Mouse (Mus musculus) liver, embryonic 16.5 days (tissue): Measurements from ENCODE around the gene Stk40. TPM values are rescaled to one million over a fixed set of nuclear protein-coding genes. Genes with fewer than 3 reads are reported as not detected.

Experiments used
- ATAC-seq: fragments of 200-750 bp; cut with Nextera tagmentation; 2 replicates; pipeline ENCODE4 v1.8.0; 2017; ENCODE audit warnings: low read depth, mild to moderate bottlenecking, moderate number of reproducible peaks, moderate library complexity
- H3K27ac ChIP-seq: fragments of 300-500 bp; sonication (generic); 2 replicates; pipeline ENCODE4 v1.5.1; 2014; ENCODE audit warnings: mild to moderate bottlenecking, low read length
- H3K27me3 ChIP-seq: fragments of 300-500 bp; sonication (generic); 2 replicates; pipeline ENCODE4 v1.6.1; 2014; ENCODE audit warnings: low read depth, low read length, mixed read lengths; ENCODE audit not compliant: control insufficient read depth, insufficient read depth
- H3K36me3 ChIP-seq: fragments of 300-500 bp; sonication (generic); 2 replicates; pipeline ENCODE4 v1.6.1; 2014; ENCODE audit warnings: mild to moderate bottlenecking; ENCODE audit not compliant: control insufficient read depth, insufficient read depth
- H3K4me1 ChIP-seq: fragments of 300-500 bp; sonication (generic); 2 replicates; pipeline ENCODE4 v1.6.1; 2014; ENCODE audit warnings: low read depth, low read length, mixed read lengths; ENCODE audit not compliant: control insufficient read depth
- H3K4me2 ChIP-seq: fragments of 300-500 bp; sonication (generic); 2 replicates; pipeline ENCODE4 v1.6.1; 2014; ENCODE audit warnings: low read depth, low read length, mixed read lengths
- H3K4me3 ChIP-seq: fragments of 300-500 bp; sonication (generic); 2 replicates; pipeline ENCODE4 v1.5.1; 2014; ENCODE audit warnings: low read depth, mild to moderate bottlenecking, low read length
- H3K9ac ChIP-seq: fragments of 300-500 bp; sonication (generic); 2 replicates; pipeline ENCODE4 v1.6.1; 2014; ENCODE audit warnings: low read depth, low read length
- H3K9me3 ChIP-seq: fragments of 300-500 bp; sonication (generic); replicated peaks from 2 replicates; pipeline ENCODE4 v1.6.1; 2016; ENCODE audit warnings: low read length; ENCODE audit not compliant: control insufficient read depth
- WGBS: fragments of 180-500 bp; shearing (Covaris S2); extraction: QIAGEN DNeasy Blood & Tissue Kit; methylation state at CpG from one replicate; pipeline ENCODE4 v1.1.7; 2014; ENCODE audit not compliant: insufficient replicate concordance; 5-methylcytosine and 5-hydroxymethylcytosine counted together
- polyA plus RNA-seq: library from polyadenylated mRNA; unstranded; fragments of >200 nt; fragmentation: Nextera tagmentation; extraction: Ambion mirVana; gene quantifications from 2 replicates; pipeline ENCODE4 v1.2.1, GENCODE M21; 2015

Gene Stk40
- polyA plus RNA-seq, 1 experiment from 2014 or later: 12.9 TPM

DNA sequence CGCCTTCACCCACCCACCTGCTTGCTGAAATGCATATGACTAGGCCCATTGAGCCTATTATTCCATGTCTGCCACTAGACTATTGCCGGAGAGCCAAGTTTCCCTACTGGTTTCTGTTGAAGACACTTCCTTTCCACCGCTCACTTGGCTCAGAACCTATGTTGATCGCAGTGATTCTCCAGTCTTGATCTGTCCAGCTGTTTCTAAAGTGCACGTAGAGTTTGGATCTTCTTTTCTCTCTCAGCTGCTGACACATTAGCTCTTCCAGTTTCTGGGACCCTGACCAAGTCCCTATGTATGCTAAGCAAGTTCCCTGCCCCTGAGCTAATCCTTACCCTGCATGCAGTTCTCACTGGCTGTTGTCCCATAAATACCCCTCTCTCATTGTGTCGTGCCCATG, 25.9 kb upstream of the Stk40 start:
- Histone ChIP-seq H3K9me3 (no peaks in the 10 kb centered on the region), H3K4me1 (no peaks in the 10 kb centered on the region), H3K27me3 (no peaks in the 10 kb centered on the region), H3K9ac (no peak overlapping the region), H3K4me3 (no peak overlapping the region), H3K4me2 (no peak overlapping the region), H3K36me3 (no peaks in the 10 kb centered on the region), H3K27ac (no peak overlapping the region)
- 56% methylated on average over 6 of the region's 6 CpGs for WGBS
- ATAC-seq: no peak

DNA sequence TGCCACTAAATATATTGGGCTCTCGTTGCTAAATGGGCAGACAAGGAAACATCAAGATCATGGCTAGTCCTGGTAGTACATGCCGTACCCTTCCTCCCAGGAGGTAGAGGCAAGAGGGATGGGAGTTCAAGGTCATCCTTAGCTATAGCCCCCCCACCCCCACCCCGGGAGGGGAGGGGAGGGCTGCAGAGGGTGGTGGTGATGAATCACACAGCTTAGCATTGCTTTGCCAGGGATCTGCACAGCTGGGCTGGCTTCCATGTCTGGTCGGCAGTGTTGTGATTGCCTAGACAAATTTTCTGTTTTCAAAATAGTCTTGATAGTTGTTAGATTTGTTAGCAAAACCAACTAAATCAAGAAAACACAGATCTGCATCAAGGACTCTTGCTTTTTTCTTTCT, 24.5 kb upstream of the Stk40 start:
- no peak overlapping the region for H3K4me2 ChIP-seq
- WGBS: 55% methylated on average over 4 of the region's 4 CpGs
- no peak overlapping the region for H3K9ac ChIP-seq
- H3K4me3 ChIP-seq: no peak overlapping the region
- no peaks in the 10 kb centered on the region for H3K27me3 ChIP-seq
- H3K9me3 ChIP-seq: no peaks in the 10 kb centered on the region
- no peaks in the 10 kb centered on the region for H3K36me3 ChIP-seq
- no peak overlapping the region for H3K27ac ChIP-seq
- H3K4me1 ChIP-seq: no peaks in the 10 kb centered on the region
- ATAC-seq: no peak

DNA sequence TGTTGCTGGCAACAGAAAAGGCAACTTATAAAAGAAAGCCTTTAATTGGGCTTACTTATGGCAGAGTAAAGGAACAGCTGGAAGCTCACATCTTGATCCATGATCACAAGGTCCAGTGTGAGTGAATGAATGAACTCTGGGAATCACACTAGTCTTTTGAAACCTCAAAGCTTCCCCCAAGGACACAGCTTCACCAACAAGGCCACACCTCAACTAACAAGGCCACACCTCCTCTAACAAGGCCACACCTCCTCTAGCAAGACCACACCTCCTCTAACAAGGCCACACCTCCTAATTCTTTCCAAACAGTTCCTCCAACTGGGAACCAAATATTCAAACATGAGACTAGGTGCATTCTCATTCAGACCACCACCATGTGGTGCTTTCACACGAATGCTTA, 22.2 kb upstream of the Stk40 start:
- 75% methylated on average over 1 of the region's 1 CpGs for WGBS
- Histone ChIP-seq H3K36me3 (no peaks in the 10 kb centered on the region), H3K9ac (no peak overlapping the region), H3K4me1 (no peaks in the 10 kb centered on the region), H3K4me2 (no peak overlapping the region), H3K4me3 (no peak overlapping the region), H3K27me3 (no peaks in the 10 kb centered on the region), H3K27ac (no peak overlapping the region), H3K9me3 (no peaks in the 10 kb centered on the region)
- no peak for ATAC-seq

DNA sequence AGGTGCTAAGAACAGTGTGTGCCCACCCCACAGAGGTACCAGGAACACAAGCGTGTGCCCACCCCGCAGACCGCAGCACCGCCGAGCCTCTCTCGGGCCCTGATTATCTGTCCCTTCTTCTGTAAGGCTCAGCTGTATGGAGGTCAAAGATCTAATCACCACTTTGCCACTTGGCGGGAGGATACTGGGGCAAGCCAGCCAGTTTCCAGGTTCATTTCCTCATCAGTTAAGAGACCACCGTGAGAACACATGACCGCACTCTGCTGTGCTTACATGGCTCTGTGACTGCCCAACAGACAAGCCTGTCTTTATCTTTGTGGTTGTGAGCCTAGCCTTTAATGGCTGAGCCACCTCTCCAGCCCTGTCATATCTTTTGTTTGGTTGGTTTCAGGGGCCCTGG, 20.7 kb upstream of the Stk40 start:
- H3K4me1 ChIP-seq: no peaks in the 10 kb centered on the region
- H3K4me3 ChIP-seq: no peak overlapping the region
- no peak overlapping the region for H3K27ac ChIP-seq
- no peaks in the 10 kb centered on the region for H3K36me3 ChIP-seq
- 31% methylated on average over 9 of the region's 9 CpGs for WGBS
- H3K9ac ChIP-seq: no peak overlapping the region
- no peaks in the 10 kb centered on the region for H3K27me3 ChIP-seq
- no peak for ATAC-seq
- no peaks in the 10 kb centered on the region for H3K9me3 ChIP-seq
- no peak overlapping the region for H3K4me2 ChIP-seq

DNA sequence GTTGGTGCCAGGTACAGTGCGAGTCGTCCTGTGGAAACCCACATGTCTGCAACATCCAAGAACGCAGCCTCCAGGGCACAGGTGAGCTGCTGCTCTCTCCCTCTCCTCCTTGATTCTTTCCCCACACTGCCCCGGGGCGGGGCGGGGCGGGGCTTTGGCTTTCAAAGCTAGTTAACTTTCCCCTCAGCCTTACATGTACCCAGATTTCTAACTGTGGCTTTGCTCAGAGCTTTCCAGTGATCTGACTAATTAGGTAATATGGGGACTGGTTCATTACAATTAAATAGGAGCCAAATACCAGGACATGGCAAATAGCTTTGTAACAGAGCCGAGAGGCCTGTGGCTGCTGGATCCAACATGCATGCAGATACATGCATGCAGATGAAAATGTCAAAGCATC, 19.4 kb upstream of the Stk40 start:
- H3K9me3 ChIP-seq: no peaks in the 10 kb centered on the region
- no peak overlapping the region for H3K4me2 ChIP-seq
- no peak overlapping the region for H3K4me3 ChIP-seq
- no peaks in the 10 kb centered on the region for H3K27me3 ChIP-seq
- H3K9ac ChIP-seq: no peak overlapping the region
- no peaks in the 10 kb centered on the region for H3K4me1 ChIP-seq
- no peak overlapping the region for H3K27ac ChIP-seq
- WGBS: 64% methylated on average over 8 of the region's 8 CpGs
- no peak for ATAC-seq
- no peaks in the 10 kb centered on the region for H3K36me3 ChIP-seq

DNA sequence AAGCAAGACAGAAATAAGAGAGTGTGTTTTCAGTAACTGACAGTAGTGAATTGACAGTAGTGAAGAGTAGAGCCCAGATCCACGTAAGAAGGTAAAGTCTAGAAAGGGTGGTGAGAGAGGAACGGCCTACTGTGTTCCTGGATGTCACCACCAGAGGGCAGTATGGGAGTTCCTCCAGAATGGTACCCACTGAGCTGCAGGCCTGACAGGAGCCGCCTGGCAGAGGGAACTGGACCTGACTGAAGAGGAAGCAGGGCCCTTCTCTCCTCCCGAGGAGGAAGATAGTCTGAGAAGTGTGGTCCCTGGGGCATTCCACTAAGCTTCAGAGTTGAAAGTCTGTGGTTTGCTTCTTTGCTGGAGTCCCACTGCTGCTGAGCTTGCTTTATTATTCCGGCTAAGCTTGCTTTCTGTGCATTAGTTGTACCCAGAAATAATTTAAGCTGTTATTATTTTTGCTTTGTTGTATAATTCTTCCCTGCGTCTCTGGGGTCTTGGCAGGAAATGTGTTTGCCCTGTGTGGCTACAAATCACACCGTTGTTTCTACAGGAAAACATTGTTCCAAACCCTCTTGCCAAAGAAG, 17.7 kb upstream of the Stk40 start:
- Histone ChIP-seq H3K27ac (no peak overlapping the region), H3K4me3 (no peak overlapping the region), H3K4me2 (no peak overlapping the region), H3K4me1 (peaks cover 4% of the 10 kb centered on the region), H3K36me3 (no peaks in the 10 kb centered on the region), H3K9ac (no peak overlapping the region), H3K9me3 (no peaks in the 10 kb centered on the region), H3K27me3 (no peaks in the 10 kb centered on the region)
- ATAC-seq: peak; percentile 84
- 22% methylated on average over 7 of the region's 7 CpGs for WGBS

DNA sequence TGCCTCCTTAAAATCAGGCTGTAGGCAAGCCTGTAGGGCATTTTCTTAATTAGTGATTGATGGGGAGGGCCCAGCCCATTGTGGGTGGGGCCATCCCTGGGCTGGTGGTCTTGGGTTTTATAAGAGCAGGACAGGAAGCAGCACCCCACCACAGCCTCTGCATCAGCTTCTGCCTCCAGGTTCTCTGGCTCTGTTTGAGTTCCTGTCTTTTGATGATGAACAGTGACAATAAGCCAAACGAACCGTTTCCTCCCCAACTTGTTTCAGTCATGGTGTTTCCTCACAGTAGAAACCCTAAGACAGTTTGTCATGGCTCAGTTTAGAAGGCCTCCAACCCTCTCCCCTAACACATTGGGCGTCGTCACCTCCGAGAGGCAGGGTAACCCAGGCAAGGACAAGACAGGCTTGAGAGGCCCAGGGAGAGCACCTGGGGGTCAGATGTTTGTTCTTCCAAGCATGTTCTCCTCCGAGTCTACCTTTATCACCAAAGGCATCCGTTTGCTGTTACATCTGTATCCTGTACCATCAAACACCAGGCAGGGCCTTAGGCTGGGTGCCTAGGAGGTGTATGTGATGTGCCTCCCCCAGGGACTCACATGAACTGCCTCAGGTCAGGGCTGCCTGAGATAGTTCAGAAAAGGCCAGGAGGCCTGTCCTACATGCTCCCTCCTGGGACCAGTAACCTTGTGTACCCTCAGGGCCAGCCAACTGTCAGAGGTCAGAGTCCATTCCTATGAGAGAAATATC, 13.5 kb upstream of the Stk40 start:
- Histone ChIP-seq H3K27ac (no peak overlapping the region), H3K9ac (no peak overlapping the region), H3K4me2 (no peak overlapping the region), H3K36me3 (no peaks in the 10 kb centered on the region), H3K27me3 (no peaks in the 10 kb centered on the region), H3K9me3 (no peaks in the 10 kb centered on the region), H3K4me3 (no peak overlapping the region), H3K4me1 (peaks cover 4% of the 10 kb centered on the region)
- 33% methylated on average over 7 of the region's 7 CpGs for WGBS
- ATAC-seq: peak; percentile 50

DNA sequence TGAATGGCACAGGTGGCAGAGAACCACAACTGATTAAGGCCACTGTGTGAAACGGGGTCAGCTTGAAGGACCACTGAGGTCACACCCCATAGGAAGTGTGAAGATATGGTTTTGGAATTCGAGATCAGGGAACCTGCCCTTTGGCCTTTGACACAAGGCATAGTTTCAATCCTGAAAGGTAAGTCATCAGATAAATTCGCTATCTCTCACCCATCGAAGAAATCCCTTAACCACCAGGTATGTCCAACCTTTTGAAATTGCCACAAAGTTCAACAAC, 13.0 kb upstream of the Stk40 start:
- H3K27ac ChIP-seq: no peak overlapping the region
- no peak for ATAC-seq
- H3K4me1 ChIP-seq: peaks cover 4% of the 10 kb centered on the region
- H3K4me2 ChIP-seq: no peak overlapping the region
- H3K4me3 ChIP-seq: no peak overlapping the region
- WGBS: 49% methylated on average over 4 of the region's 4 CpGs
- no peaks in the 10 kb centered on the region for H3K9me3 ChIP-seq
- H3K36me3 ChIP-seq: no peaks in the 10 kb centered on the region
- H3K27me3 ChIP-seq: no peaks in the 10 kb centered on the region
- H3K9ac ChIP-seq: no peak overlapping the region

DNA sequence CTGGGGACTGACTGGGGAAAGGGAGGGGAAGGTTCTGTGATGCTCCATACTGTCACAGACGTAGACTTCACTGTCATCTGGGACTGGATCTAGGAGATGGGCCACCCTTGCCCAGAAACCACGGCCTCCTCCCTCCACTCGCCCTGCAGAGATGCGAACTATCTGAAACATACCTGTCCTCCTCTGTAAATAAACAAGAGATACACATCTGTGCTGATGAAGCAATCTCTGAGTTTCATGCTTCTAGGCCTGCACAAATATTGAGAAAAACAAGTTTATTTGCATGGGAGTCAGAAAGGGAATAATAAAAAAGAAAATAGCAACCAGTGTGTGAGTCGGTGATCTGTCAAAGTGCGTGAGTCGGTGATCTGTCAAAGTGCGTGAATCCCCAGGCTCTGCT, 11.9 kb upstream of the Stk40 start:
- 70% methylated on average over 8 of the region's 8 CpGs for WGBS
- Histone ChIP-seq H3K36me3 (no peaks in the 10 kb centered on the region), H3K9ac (no peak overlapping the region), H3K4me3 (no peak overlapping the region), H3K9me3 (no peaks in the 10 kb centered on the region), H3K4me2 (no peak overlapping the region), H3K27ac (no peak overlapping the region), H3K27me3 (no peaks in the 10 kb centered on the region), H3K4me1 (peaks cover 6% of the 10 kb centered on the region)
- no peak for ATAC-seq
